Mouse (Mus musculus) CH12.LX (cell line): ENCODE results near the gene Stpg4. TPM values are rescaled to one million over a fixed set of nuclear protein-coding genes. Genes with fewer than 3 reads are reported as not detected.

ENCODE experiments used
- DNase-seq: peaks from one replicate; pipeline ENCODE4 v3.0.0-alpha.2; 2013; ENCODE audit errors: extremely low read depth
- H3K27ac ChIP-seq: 2 replicates; pipeline ENCODE4 v1.5.1; 2012; ENCODE audit warnings: low read depth, mild to moderate bottlenecking, control low read depth, moderate library complexity; ENCODE audit not compliant: insufficient read depth
- H3K27me3 ChIP-seq: replicated peaks from 2 replicates; pipeline ENCODE3; 2012; ENCODE audit warnings: inconsistent platforms
- H3K36me3 ChIP-seq, 2 experiments: replicated peaks in 1 of 2; 2 replicates each; pipeline versions ENCODE3 to v1.6.1; 2012; ENCODE audit warnings: inconsistent platforms in 1 of 2, low read length in 1 of 2, mild to moderate bottlenecking in 1 of 2, mixed read lengths in 1 of 2, moderate library complexity in 1 of 2; ENCODE audit not compliant: control insufficient read depth in 1 of 2, insufficient read depth in 1 of 2
- H3K4me1 ChIP-seq, 2 experiments: 2 replicates each; pipeline ENCODE4 v1.6.1; 2012; ENCODE audit warnings: inconsistent platforms in 1 of 2, moderate library complexity in 1 of 2; ENCODE audit not compliant: insufficient read depth in 2 of 2, control insufficient read depth in 1 of 2
- H3K4me2 ChIP-seq: 2 replicates; pipeline ENCODE4 v1.6.1; 2012; ENCODE audit warnings: low read depth, mild to moderate bottlenecking, control low read depth; ENCODE audit not compliant: poor library complexity, insufficient read depth, severe bottlenecking
- H3K4me3 ChIP-seq, 3 experiments: fragments of 150-350 bp in 1 of 3; sonication (generic) in 1 of 3; replicated peaks in 1 of 3; 2 replicates each; pipeline versions ENCODE3 to v1.5.1; 2011 to 2012; ENCODE audit warnings: low read depth in 2 of 3, low read length in 2 of 3, mild to moderate bottlenecking in 2 of 3, moderate library complexity in 2 of 3, control low read depth in 1 of 3, improper control_type of control experiment in 1 of 3, inconsistent platforms in 1 of 3, mixed read lengths in 1 of 3; ENCODE audit not compliant: poor library complexity in 1 of 3
- H3K79me2 ChIP-seq: replicated peaks from 2 replicates; pipeline ENCODE4 v1.6.1; 2012; ENCODE audit warnings: mild to moderate bottlenecking, moderate library complexity; ENCODE audit not compliant: control insufficient read depth, poor library complexity, insufficient read depth, severe bottlenecking; ENCODE audit errors: extremely low read depth
- H3K9ac ChIP-seq: 2 replicates; pipeline ENCODE4 v1.6.1; 2012; ENCODE audit warnings: low read depth, mild to moderate bottlenecking, control low read depth, moderate library complexity; ENCODE audit not compliant: insufficient read depth
- H3K9me3 ChIP-seq: replicated peaks from 2 replicates; pipeline ENCODE3; 2012; ENCODE audit warnings: low read length, inconsistent platforms, mixed read lengths
- BHLHE40 ChIP-seq: IDR thresholded peaks from 2 replicates; pipeline ENCODE4 v1.6.1; 2011; ENCODE audit warnings: mild to moderate bottlenecking, low read depth, low read length, improper control_type of control experiment
- CHD1 ChIP-seq: IDR thresholded peaks from 2 replicates; pipeline ENCODE4 v1.6.1; 2012; ENCODE audit warnings: low read depth, low read length, improper control_type of control experiment, inconsistent platforms
- CTCF ChIP-seq, 2 experiments: IDR thresholded peaks in 1 of 2; conservative IDR thresholded peaks in 1 of 2; 2 replicates each; pipeline ENCODE4 v1.5.1; 2011 to 2012; ENCODE audit warnings: low read depth in 2 of 2, low read length in 2 of 2, improper control_type of control experiment in 1 of 2, inconsistent platforms in 1 of 2, mild to moderate bottlenecking in 1 of 2, moderate library complexity in 1 of 2
- GABPA ChIP-seq: IDR thresholded peaks from 2 replicates; pipeline ENCODE4 v1.6.1; 2012; ENCODE audit warnings: low read depth, low read length, improper control_type of control experiment, inconsistent platforms; ENCODE audit not compliant: insufficient replicate concordance
- HCFC1 ChIP-seq: IDR thresholded peaks from 2 replicates; pipeline ENCODE4 v1.6.1; 2012; ENCODE audit warnings: low read depth, mild to moderate bottlenecking, inconsistent platforms, low read length, improper control_type of control experiment
- IRF4 ChIP-seq: IDR thresholded peaks from 2 replicates; pipeline ENCODE4 v1.6.1; 2014; ENCODE audit warnings: low read depth, mild to moderate bottlenecking, inconsistent platforms, low read length, improper control_type of control experiment
- JUN ChIP-seq: IDR thresholded peaks from 2 replicates; pipeline ENCODE4 v1.6.1; 2011; ENCODE audit warnings: low read depth, mild to moderate bottlenecking, low read length, improper control_type of control experiment, moderate library complexity; ENCODE audit not compliant: insufficient read depth
- JUND ChIP-seq: conservative IDR thresholded peaks from 2 replicates; pipeline ENCODE4 v1.6.1; 2011; ENCODE audit warnings: low read depth, low read length, improper control_type of control experiment
- KAT2A ChIP-seq: IDR thresholded peaks from 2 replicates; pipeline ENCODE4 v1.6.1; 2012; ENCODE audit warnings: low read length, improper control_type of control experiment, inconsistent platforms; ENCODE audit not compliant: insufficient replicate concordance
- MAZ ChIP-seq: IDR thresholded peaks from 2 replicates; pipeline ENCODE4 v1.6.1; 2012; ENCODE audit warnings: low read depth, mild to moderate bottlenecking, inconsistent platforms, low read length, improper control_type of control experiment, moderate library complexity
- MXI1 ChIP-seq: IDR thresholded peaks from 2 replicates; pipeline ENCODE4 v1.6.1; 2011; ENCODE audit warnings: mild to moderate bottlenecking, low read depth, low read length, improper control_type of control experiment
- NELFE ChIP-seq: IDR thresholded peaks from 2 replicates; pipeline ENCODE4 v1.6.1; 2011; ENCODE audit warnings: low read depth, low read length, improper control_type of control experiment
- PAX5 ChIP-seq: IDR thresholded peaks from 2 replicates; pipeline ENCODE4 v1.6.1; 2012; ENCODE audit warnings: low read length, inconsistent platforms, mixed read lengths
- POLR2A ChIP-seq: IDR thresholded peaks from 2 replicates; pipeline ENCODE4 v1.6.1; 2011; ENCODE audit warnings: low read depth, mild to moderate bottlenecking, improper control_type of control experiment, low read length
- POLR2AphosphoS2 ChIP-seq: IDR thresholded peaks from 2 replicates; pipeline ENCODE4 v1.6.1; 2011; ENCODE audit warnings: low read depth, low read length, improper control_type of control experiment
- RCOR1 ChIP-seq: conservative IDR thresholded peaks from 2 replicates; pipeline ENCODE4 v1.6.1; 2012; ENCODE audit warnings: low read depth, mild to moderate bottlenecking, inconsistent platforms, low read length, improper control_type of control experiment
- TBP ChIP-seq: conservative IDR thresholded peaks from 2 replicates; pipeline ENCODE4 v1.6.1; 2011; ENCODE audit warnings: low read depth, low read length, improper control_type of control experiment
- TCF12 ChIP-seq: IDR thresholded peaks from 2 replicates; pipeline ENCODE4 v1.6.1; 2014; ENCODE audit warnings: low read depth, mild to moderate bottlenecking, inconsistent platforms, low read length, improper control_type of control experiment
- USF2 ChIP-seq: conservative IDR thresholded peaks from 2 replicates; pipeline ENCODE4 v1.6.1; 2011; ENCODE audit warnings: low read depth, low read length, improper control_type of control experiment
- ZC3H11A ChIP-seq: IDR thresholded peaks from 2 replicates; pipeline ENCODE4 v1.6.1; 2012; ENCODE audit warnings: low read depth, mild to moderate bottlenecking, inconsistent platforms, low read length, improper control_type of control experiment
- ZMIZ1 ChIP-seq: IDR thresholded peaks from 2 replicates; pipeline ENCODE4 v1.6.1; 2012; ENCODE audit warnings: low read depth, mild to moderate bottlenecking, inconsistent platforms, low read length, improper control_type of control experiment
- ZNF384 ChIP-seq: IDR thresholded peaks from 2 replicates; pipeline ENCODE4 v1.6.1; 2012; ENCODE audit warnings: low read depth, low read length, improper control_type of control experiment, inconsistent platforms
- dilution Hi-C: fragments of 300-500 bp; cut with MboI; formaldehyde crosslinking; loops from 2 replicates; pipeline ENCODE4 v1.14.3; 2020; ENCODE audit warnings: low sequenced_read_pairs; ENCODE audit not compliant: extremely low pct_unique_long_range_greater_than_20kb, extremely low pct_ligation_motif_present
- in situ Hi-C: fragments of 300-500 bp; cut with MboI; formaldehyde crosslinking; loops from 3 replicates; pipeline ENCODE4 v1.14.3; 2019; ENCODE audit warnings: low sequenced_read_pairs, low pct_ligation_motif_present, low pct_unique_long_range_greater_than_20kb, mixed read lengths
- polyA plus RNA-seq: library from polyadenylated mRNA; unstranded; fragments of >175 nt; gene quantifications from 2 replicates; pipeline ENCODE4 v1.2.1, GENCODE M21; 2012; ENCODE audit warnings: low read depth; ENCODE audit not compliant: insufficient read length
- total RNA-seq, 2 experiments: library from RNA; depleted of rRNA; stranded (reverse); fragments of 300-350 nt in 1 of 2; fragments of >200 nt in 1 of 2; gene quantifications; 2 replicates each; pipeline ENCODE4 v1.2.3; 2012 to 2014

Stpg4 gene
- total and polyA plus RNA-seq, 3 experiments = not detected

- Histone ChIP-seq H3K27me3 (no peaks in the 10 kb centered on the region), H3K4me2 (no peak overlapping the region), H3K9me3 (no peaks in the 10 kb centered on the region), H3K36me3 (peaks cover 0 to 9% of the 10 kb centered on the region in 2 experiments), H3K79me2 (no peaks in the 10 kb centered on the region), H3K9ac (no peak overlapping the region), H3K4me1 (peaks cover 19 to 60% of the 10 kb centered on the region in 2 experiments), H3K27ac (no peak overlapping the region), H3K4me3 (no peak overlapping the region)
- no peak for DNase-seq
- TF ChIP-seq KAT2A (no peak), TCF12 (no peak), PAX5 (no peak)
- in situ Hi-C loops = no loop called here
- dilution Hi-C loops = no loop called here
These were observed 73.7 kb downstream of the Stpg4 start for GRCm38 (mm10) chr17:87353745-87354320.

- Histone ChIP-seq H3K4me3 (no peak overlapping the region), H3K79me2 (no peaks in the 10 kb centered on the region)
- in situ Hi-C loops = no loop called here
- no peak for TF ChIP-seq TBP
- no peak for TF ChIP-seq IRF4
- no peak for TF ChIP-seq CHD1
- TF ChIP-seq USF2 = no peak
- TF ChIP-seq MXI1 = no peak
- no peak for TF ChIP-seq POLR2AphosphoS2
- no peak for TF ChIP-seq ZMIZ1
- TF ChIP-seq TCF12 = no peak
- TF ChIP-seq ZC3H11A = no peak
- TF ChIP-seq POLR2A = no peak
- no peak for TF ChIP-seq BHLHE40
- TF ChIP-seq CTCF (conservative IDR thresholded peaks at IDR 0.05 in 1 of 2, IDR thresholded peaks at IDR 0.05 in 1 of 2; ENCODE audit: low read depth in 2 of 2, low read length in 2 of 2) = no peak
- TF ChIP-seq ZNF384 = no peak
- no peak for TF ChIP-seq JUND
- TF ChIP-seq MAZ = no peak
- TF ChIP-seq RCOR1 = no peak
- no peak for TF ChIP-seq GABPA
- no peak for TF ChIP-seq HCFC1
- no peak for TF ChIP-seq JUN
- no peak for TF ChIP-seq NELFE
- TF ChIP-seq, all 38 proteins: peak for 0
- H3K9ac ChIP-seq = no peak overlapping the region
- H3K36me3 ChIP-seq = peaks cover 0 to 14% of the 10 kb centered on the region in 2 experiments
- H3K27me3 ChIP-seq = no peaks in the 10 kb centered on the region
- H3K9me3 ChIP-seq = peaks cover 3% of the 10 kb centered on the region
- H3K4me1 ChIP-seq = peaks cover 19 to 57% of the 10 kb centered on the region in 2 experiments
- no peak overlapping the region for H3K27ac ChIP-seq
- H3K4me2 ChIP-seq = no peak overlapping the region
- no peak for DNase-seq
- dilution Hi-C loops = no loop called here
These were observed 74.7 kb downstream of the Stpg4 start for GRCm38 (mm10) chr17:87352898-87353225.
